Mouse (Mus musculus) bone marrow, adult 2 months (tissue): ENCODE results near the gene Bdh2. TPM values are rescaled to one million over a fixed set of nuclear protein-coding genes. Genes with fewer than 3 reads are reported as not detected.

ENCODE experiments used
- H3K27ac ChIP-seq: fragments of 200-500 bp; 2 replicates; pipeline ENCODE4 v1.5.1; 2012; ENCODE audit warnings: low read depth, mild to moderate bottlenecking, control low read depth, inconsistent platforms, low read length; ENCODE audit not compliant: control insufficient read depth, poor library complexity, insufficient read depth
- H3K4me1 ChIP-seq: fragments of 200-500 bp; 2 replicates; pipeline ENCODE4 v1.6.1; 2011; ENCODE audit warnings: low read length; ENCODE audit not compliant: control insufficient read depth, insufficient read depth
- H3K4me3 ChIP-seq: fragments of 200-500 bp; replicated peaks from 2 replicates; pipeline ENCODE3; 2011; ENCODE audit warnings: mild to moderate bottlenecking, low read depth, low read length, control low read depth; ENCODE audit not compliant: control insufficient read depth
- CTCF ChIP-seq: fragments of 200-500 bp; IDR thresholded peaks from 2 replicates; pipeline ENCODE4 v1.5.1; 2011; ENCODE audit warnings: low read length, control low read depth; ENCODE audit not compliant: control insufficient read depth, insufficient read depth
- POLR2A ChIP-seq: fragments of 200-500 bp; IDR thresholded peaks from 2 replicates; pipeline ENCODE4 v1.6.1; 2011; ENCODE audit warnings: low read depth, mild to moderate bottlenecking, control low read depth, low read length, borderline replicate concordance; ENCODE audit not compliant: control insufficient read depth
- WGBS: fragments of 180-500 bp; shearing (Covaris S2); methylation state at CpG from one replicate; pipeline ENCODE4 v1.1.7; 2018; 5-methylcytosine and 5-hydroxymethylcytosine counted together
- polyA plus RNA-seq: library from polyadenylated mRNA; stranded (reverse); fragments of >200 nt; gene quantifications from 2 replicates; pipeline ENCODE4 v1.2.4, GENCODE M21; 2011; ENCODE audit warnings: low replicate concordance; ENCODE audit not compliant: missing spikeins, insufficient read depth, insufficient read length

The Bdh2 gene
- polyA plus RNA-seq, 1 experiment: 2.2 TPM

GRCm38 (mm10) chr3:135327176-135327575, 46.2 kb downstream of the Bdh2 start:
- Histone ChIP-seq H3K4me1 (no peaks in the 10 kb centered on the region; the same call in 1 of the 2 replicates), H3K4me3 (no peak overlapping the region), H3K27ac (no peak overlapping the region)
- WGBS: 85% methylated on average over 6 of the region's 6 CpGs
- TF ChIP-seq CTCF (no peak), POLR2A (no peak)

DNA sequence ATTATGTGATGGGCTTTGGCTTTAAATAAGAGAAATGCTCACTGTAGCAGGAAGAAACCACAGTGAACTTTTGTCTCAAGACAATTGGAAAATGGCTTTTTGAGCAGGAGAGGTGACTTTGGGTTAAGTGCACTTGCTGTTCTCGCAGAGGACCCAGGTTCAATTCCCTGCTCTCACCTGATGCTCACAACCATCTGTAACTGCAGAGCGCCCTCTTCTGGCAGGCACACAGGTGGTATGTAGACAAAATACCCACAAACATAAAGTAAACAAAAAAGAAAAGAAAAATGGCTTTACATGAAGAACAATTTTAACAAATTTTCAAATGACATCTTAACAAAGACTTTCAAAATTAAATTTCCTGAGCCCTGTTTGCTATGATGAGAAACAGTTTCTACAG, 46.6 kb downstream of the Bdh2 start:
- WGBS: 62% methylated on average over 2 of the region's 2 CpGs
- H3K27ac ChIP-seq: no peak overlapping the region
- no peak overlapping the region for H3K4me3 ChIP-seq
- peak; percentile 44; the same call in 1 of the 2 replicates for TF ChIP-seq CTCF
- no peak for TF ChIP-seq POLR2A
- H3K4me1 ChIP-seq: no peaks in the 10 kb centered on the region; the same call in 1 of the 2 replicates

- no peaks in the 10 kb centered on the region; the same call in 1 of the 2 replicates for H3K4me1 ChIP-seq
Observed at GRCm38 (mm10) chr3:135328560-135328959, 47.5 kb downstream of the Bdh2 start.

GRCm38 (mm10) chr3:135332691-135333090, 51.7 kb downstream of the Bdh2 start:
- no peaks in the 10 kb centered on the region; the same call in 1 of the 2 replicates for H3K4me1 ChIP-seq
- H3K27ac ChIP-seq: no peak overlapping the region
- TF ChIP-seq POLR2A (no peak), CTCF (no peak)
- H3K4me3 ChIP-seq: no peak overlapping the region

More at GRCm38 (mm10) chr3:135328560-135328959, 47.5 kb downstream of the Bdh2 start:
- Histone ChIP-seq H3K4me3 (no peak overlapping the region), H3K27ac (no peak overlapping the region)
- TF ChIP-seq CTCF (peak; percentile 50), POLR2A (no peak)
- 39% methylated on average over 3 of the region's 3 CpGs for WGBS

- no peak for TF ChIP-seq CTCF
- no peak for TF ChIP-seq POLR2A
- no peak overlapping the region for H3K27ac ChIP-seq
- WGBS: 67% methylated on average over 4 of the region's 4 CpGs
- H3K4me3 ChIP-seq: no peak overlapping the region
- H3K4me1 ChIP-seq: no peaks in the 10 kb centered on the region; the same call in 1 of the 2 replicates
Observed at GRCm38 (mm10) chr3:135333763-135334162, 52.7 kb downstream of the Bdh2 start.

- no peak for TF ChIP-seq CTCF
- TF ChIP-seq POLR2A: no peak
- Histone ChIP-seq H3K4me1 (no peaks in the 10 kb centered on the region), H3K4me3 (no peak within 1 kb of the TSS), H3K27ac (no peak within 1 kb of the TSS)
- 83% methylated on average over 14 of the region's 14 CpGs for WGBS
Observed at GRCm38 (mm10) chr3:135347739-135348264, 66.8 kb downstream of the Bdh2 start, which contains the start of gene Slc9b1. TSS of gene Slc9b1 (plus strand) at chr3:135348029.

- no peak overlapping the region for H3K4me3 ChIP-seq
- no peak for TF ChIP-seq POLR2A
- TF ChIP-seq CTCF: no peak
- H3K4me1 ChIP-seq: no peaks in the 10 kb centered on the region
- no peak overlapping the region for H3K27ac ChIP-seq
Observed at GRCm38 (mm10) chr3:135349022-135349421, 68.0 kb downstream of the Bdh2 start.

DNA sequence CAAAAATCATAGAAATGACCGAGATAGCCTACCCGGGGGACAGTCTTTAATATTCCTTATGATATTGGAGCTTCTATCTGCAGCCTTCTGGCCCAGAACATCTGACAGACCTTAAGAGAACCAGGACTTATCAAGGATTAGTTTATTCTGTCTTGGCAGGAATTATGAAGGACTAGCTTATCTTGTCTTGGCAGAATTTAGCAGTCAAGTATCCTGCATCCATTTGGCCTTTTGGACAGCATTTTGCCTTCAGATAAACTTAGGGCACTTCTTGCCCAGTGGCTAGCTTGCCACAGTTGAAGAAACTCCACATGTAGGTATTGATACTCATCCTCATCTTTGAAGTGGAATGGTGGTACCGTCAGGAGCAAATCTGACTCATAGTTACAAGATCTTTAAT, 70.8 kb downstream of the Bdh2 start:
- H3K27ac ChIP-seq: no peak overlapping the region
- 71% methylated on average over 3 of the region's 3 CpGs for WGBS
- no peak overlapping the region for H3K4me3 ChIP-seq
- TF ChIP-seq CTCF (no peak), POLR2A (no peak)
- no peaks in the 10 kb centered on the region for H3K4me1 ChIP-seq

Other genes with a start within 250 kb of the Bdh2 start
- 40.2 and 48.3 TPM in 2 replicates for gene Cenpe, start 68.7 kb upstream of the Bdh2 start, polyA plus RNA-seq
- gene Slc9b2, start 26.5 kb downstream of the Bdh2 start, polyA plus RNA-seq: 1.4 TPM in 1 of 2 replicates, not detected in the other
- gene Slc9b1, start 66.8 kb downstream of the Bdh2 start, polyA plus RNA-seq: not detected in 2 replicates
- gene Cisd2, start 142.7 kb downstream of the Bdh2 start, polyA plus RNA-seq: 15.7 and 17.0 TPM in 2 replicates
- gene Ube2d3, start 156.9 kb downstream of the Bdh2 start, polyA plus RNA-seq: 83.6 and 125 TPM in 2 replicates
- 5.3 and 21.0 TPM in 2 replicates for gene Manba, start 204.4 kb downstream of the Bdh2 start, polyA plus RNA-seq